Mouse (Mus musculus) small intestine, adult 2 months (tissue): ENCODE results near the gene Cfap221. TPM values are rescaled to one million over a fixed set of nuclear protein-coding genes. Genes with fewer than 3 reads are reported as not detected.

Experiments
- H3K27ac ChIP-seq: fragments of 200-500 bp; 2 replicates; pipeline ENCODE4 v1.5.1; 2012; ENCODE audit warnings: low read depth, low read length, control low read depth, inconsistent platforms; ENCODE audit not compliant: insufficient read depth
- H3K27me3 ChIP-seq: fragments of 200-500 bp; 2 replicates; pipeline ENCODE4 v1.6.1; 2012; ENCODE audit warnings: mild to moderate bottlenecking, moderate library complexity, low read length, inconsistent platforms; ENCODE audit not compliant: control insufficient read depth, insufficient read depth
- H3K36me3 ChIP-seq: fragments of 200-500 bp; 2 replicates; pipeline ENCODE4 v1.6.1; 2012; ENCODE audit warnings: mild to moderate bottlenecking, low read length, control low read depth, inconsistent platforms; ENCODE audit not compliant: control insufficient read depth, insufficient read depth
- H3K4me1 ChIP-seq: fragments of 200-500 bp; 2 replicates; pipeline ENCODE4 v1.6.1; 2012; ENCODE audit warnings: low read length, inconsistent platforms, mixed read lengths; ENCODE audit not compliant: control insufficient read depth, insufficient read depth, insufficient read length
- H3K4me3 ChIP-seq: fragments of 200-500 bp; 2 replicates; pipeline ENCODE4 v1.5.1; 2012; ENCODE audit warnings: low read depth, mild to moderate bottlenecking, control low read depth, inconsistent platforms, low read length, moderate library complexity
- CTCF ChIP-seq: fragments of 200-500 bp; IDR thresholded peaks from 2 replicates; pipeline ENCODE4 v1.5.1; 2012; ENCODE audit warnings: low read depth, mild to moderate bottlenecking, control low read depth, inconsistent platforms, low read length, moderate library complexity, mixed read lengths; ENCODE audit not compliant: insufficient replicate concordance, insufficient read length; ENCODE audit errors: extremely low read depth
- POLR2A ChIP-seq: fragments of 200-500 bp; IDR thresholded peaks from 2 replicates; pipeline ENCODE4 v1.6.1; 2012; ENCODE audit warnings: low read depth, mild to moderate bottlenecking, control low read depth, inconsistent platforms, low read length, moderate library complexity
- WGBS: fragments of 180-500 bp; shearing (Covaris S2); methylation state at CpG from one replicate; pipeline ENCODE4 v1.1.7; 2018; 5-methylcytosine and 5-hydroxymethylcytosine counted together
- polyA plus RNA-seq: library from polyadenylated mRNA; depleted of rRNA; stranded (reverse); fragments of >200 nt; gene quantifications from 2 replicates; pipeline ENCODE4 v1.2.3, GENCODE M21; 2012

Cfap221 gene
- polyA plus RNA-seq, 1 experiment = not detected

GRCm38 (mm10) chr1:120006844-120007790 is 10.1 kb upstream of the Cfap221 start, which contains the start of gene Sctr:
Sctr (plus strand) TSS chr1:120006894.
- TF ChIP-seq POLR2A (no peak), CTCF (no peak)
- Histone ChIP-seq H3K4me1 (no peaks in the 10 kb centered on the region), H3K27ac (no peak within 1 kb of the TSS), H3K4me3 (peak within 1 kb of the TSS; percentile 18), H3K36me3 (no peaks in the 10 kb centered on the region), H3K27me3 (peaks cover 17% of the 10 kb centered on the region)
- 5% methylated on average over 39 of the region's 39 CpGs for WGBS

GRCm38 (mm10) chr1:119997644-119998043 is 610 bp upstream of the Cfap221 start:
- 21% methylated on average over 5 of the region's 5 CpGs for WGBS
- Histone ChIP-seq H3K4me3 (no peak overlapping the region), H3K36me3 (no peaks in the 10 kb centered on the region), H3K27me3 (peaks cover 4% of the 10 kb centered on the region; the same call in 1 of the 2 replicates), H3K27ac (no peak overlapping the region), H3K4me1 (peaks cover 9% of the 10 kb centered on the region; the same call in 1 of the 2 replicates)
- no peak for TF ChIP-seq CTCF
- TF ChIP-seq POLR2A = no peak

- no peak overlapping the region for H3K4me3 ChIP-seq
- H3K4me1 ChIP-seq = no peaks in the 10 kb centered on the region
- no peaks in the 10 kb centered on the region for H3K27me3 ChIP-seq
- no peak overlapping the region for H3K27ac ChIP-seq
- TF ChIP-seq CTCF (no peak), POLR2A (no peak)
- H3K36me3 ChIP-seq = no peaks in the 10 kb centered on the region
- 87% methylated on average over 5 of the region's 5 CpGs for WGBS
These were observed 10.5 kb downstream of the Cfap221 start for GRCm38 (mm10) chr1:119986555-119986954.

- Histone ChIP-seq H3K36me3 (no peaks in the 10 kb centered on the region), H3K4me1 (no peaks in the 10 kb centered on the region), H3K4me3 (no peak overlapping the region), H3K27ac (no peak overlapping the region), H3K27me3 (no peaks in the 10 kb centered on the region)
- 33% methylated on average over 4 of the region's 4 CpGs for WGBS
- TF ChIP-seq CTCF = no peak
- no peak for TF ChIP-seq POLR2A
These were observed 21.9 kb downstream of the Cfap221 start for GRCm38 (mm10) chr1:119975141-119975540.

GRCm38 (mm10) chr1:119973117-119973516 is 23.9 kb downstream of the Cfap221 start:
- Histone ChIP-seq H3K36me3 (no peaks in the 10 kb centered on the region), H3K4me1 (no peaks in the 10 kb centered on the region), H3K4me3 (no peak overlapping the region), H3K27me3 (no peaks in the 10 kb centered on the region; the same call in 1 of the 2 replicates), H3K27ac (no peak overlapping the region)
- WGBS = 19% methylated on average over 4 of the region's 4 CpGs
- TF ChIP-seq CTCF (no peak), POLR2A (no peak)

- WGBS = 25% methylated on average over 12 of the region's 12 CpGs
- no peak for TF ChIP-seq CTCF
- TF ChIP-seq POLR2A = no peak
These were observed 31.1 kb downstream of the Cfap221 start for GRCm38 (mm10) chr1:119965804-119966514.

GRCm38 (mm10) chr1:119959920-119960319 is 37.1 kb downstream of the Cfap221 start:
- Histone ChIP-seq H3K4me3 (no peak overlapping the region), H3K4me1 (no peaks in the 10 kb centered on the region), H3K27ac (no peak overlapping the region), H3K27me3 (no peaks in the 10 kb centered on the region), H3K36me3 (no peaks in the 10 kb centered on the region)
- 22% methylated on average over 7 of the region's 7 CpGs for WGBS
- TF ChIP-seq CTCF = no peak
- TF ChIP-seq POLR2A = no peak

More at GRCm38 (mm10) chr1:119965804-119966514, 31.1 kb downstream of the Cfap221 start:
- H3K27me3 ChIP-seq = no peaks in the 10 kb centered on the region; the same call in 1 of the 2 replicates
- H3K27ac ChIP-seq = no peak overlapping the region
- no peak overlapping the region for H3K4me3 ChIP-seq
- no peaks in the 10 kb centered on the region for H3K36me3 ChIP-seq
- H3K4me1 ChIP-seq = no peaks in the 10 kb centered on the region
